Mouse (Mus musculus) small intestine, adult 2 months (tissue): ENCODE measurements at regions not wholly inside any gene's neighbourhood (a gene's known extent, or its start where the extent isn't known, plus 50 kb on each side); places are given as distances from the start of the nearest gene placed in this dataset.

Source experiments
- CTCF ChIP-seq: fragments of 200-500 bp; IDR thresholded peaks from 2 replicates; pipeline ENCODE4 v1.5.1; 2012; ENCODE audit warnings: low read depth, mild to moderate bottlenecking, control low read depth, inconsistent platforms, low read length, moderate library complexity, mixed read lengths; ENCODE audit not compliant: insufficient replicate concordance, insufficient read length; ENCODE audit errors: extremely low read depth
- POLR2A ChIP-seq: fragments of 200-500 bp; IDR thresholded peaks from 2 replicates; pipeline ENCODE4 v1.6.1; 2012; ENCODE audit warnings: low read depth, mild to moderate bottlenecking, control low read depth, inconsistent platforms, low read length, moderate library complexity

GRCm38 (mm10) chr14:80195041-80195440 lies 211.2 kb downstream of the Olfm4 start:
- no peak for TF ChIP-seq CTCF
- no peak for TF ChIP-seq POLR2A
